ENCODE assay signal across 26 mouse cellular contexts in the genomic region with DNA sequence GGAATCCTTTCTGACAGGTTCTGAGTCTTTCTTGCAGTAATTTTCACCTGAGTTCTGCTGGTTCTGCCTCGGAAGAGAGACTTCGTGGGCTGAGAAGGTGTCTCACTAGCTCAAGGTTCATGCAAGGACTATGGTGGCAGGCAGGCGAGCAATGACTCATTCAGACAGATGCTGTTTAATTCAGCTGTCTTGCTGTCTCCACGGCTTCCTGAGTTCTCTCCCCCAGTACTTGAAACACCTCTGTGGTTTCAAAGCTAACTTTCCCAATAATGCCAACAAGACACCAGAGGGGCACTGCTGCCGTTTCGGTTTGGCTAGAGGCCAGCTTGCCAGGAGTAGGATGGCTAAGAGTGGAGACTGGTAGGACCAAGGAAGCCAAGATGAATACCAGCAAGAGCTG. TPM values are rescaled to one million over a fixed set of nuclear protein-coding genes. Genes with fewer than 3 reads are reported as not detected.
A peak's percentile ranks its signal among the peaks of the same experiment; 100 is the strongest.
DNase-seq lines count a peak whose midpoint lies in the region; ATAC-seq and TF ChIP-seq lines count a peak whose summit lies in the region.
"Had no signal": no experiment of that assay in that cellular context is flagged by ENCODE, and none has a peak within 500 bp of the region (broad histone marks: within the 10 kb centered on the region; RNA-seq: fewer than 3 reads in every experiment).

No protein-coding gene starts in this region.

- no peaks in the 10 kb centered on the region for H3K36me3 ChIP-seq in macrophage (ENCODE audit: inconsistent target)
- H3K36me3 ChIP-seq: hindbrain, embryonic 12.5 days; intestine, embryonic 15.5 days; limb, embryonic 13.5 days; lung, embryonic 15.5 days; neural tube, embryonic 12.5 days had no signal

- peak; percentile 45 to 56 for DNase-seq in left cerebral cortex, adult 9 months (ENCODE audit: low spot score in 2 of 2)
- DNase-seq in left cerebral cortex, postnatal 4 days: no peak
- DNase-seq in 3T3-L1 (ENCODE audit: low read depth, low spot score): peak; percentile 62
- peak; percentile 41 for DNase-seq in Patski (ENCODE audit: low read depth, low spot score)
- no peak for DNase-seq in gastrocnemius, adult 18-20 months (ENCODE audit: low spot score)
- DNase-seq in embryo, embryonic 10 days (ENCODE audit: low spot score): no peak
- DNase-seq: adrenal gland, postnatal 25 days; cerebellum, adult 11-12 months; cerebellum, adult 9-11 months; gastrocnemius, postnatal 10 days; heart, postnatal 36 days; kidney, adult 8-10 months; layer of hippocampus, postnatal 36 days; thymus, adult 2 months; thymus, postnatal 36 days had no signal

- in situ Hi-C loops in Patski (cut with MboI; ENCODE audit: low pct_unique_long_range_greater_than_20kb): loop anchor here (5.0 kb wide), 1 partner anchor 79 kb away; no protein-coding TSS in a partner anchor

- peak overlapping the region; percentile 31 for H3K27ac ChIP-seq in macrophage
- H3K27ac ChIP-seq: forebrain, embryonic 13.5 days; hindbrain, embryonic 12.5 days; hindbrain, postnatal 0 days; intestine, embryonic 15.5 days; kidney, postnatal 0 days; limb, embryonic 13.5 days; lung, embryonic 15.5 days; neural tube, embryonic 12.5 days; stomach, postnatal 0 days had no signal

- H3K4me3 ChIP-seq in macrophage (ENCODE audit: inconsistent target): no peak overlapping the region
- H3K4me3 ChIP-seq: forebrain, embryonic 13.5 days; hindbrain, embryonic 12.5 days; intestine, embryonic 15.5 days; limb, embryonic 13.5 days; lung, embryonic 15.5 days; neural tube, embryonic 12.5 days had no signal

- POLR2A ChIA-PET in Patski (lab: Charles Lee): no interaction called here

- CTCF ChIA-PET in Patski (lab: Charles Lee): interaction anchor here (1.4 kb wide), 1 partner anchor 9 kb away, joined by 3 read pairs; no protein-coding TSS in a partner anchor

- peaks cover 87% of the 10 kb centered on the region for H3K79me2 ChIP-seq in macrophage (ENCODE audit: inconsistent target)

- no peak for TF ChIP-seq CTCF in Patski (IDR thresholded peaks at IDR 0.05)

- 74% methylated on average over 6 of the region's 6 CpGs for WGBS in macrophage (ENCODE audit: missing documents)

- H3K27me3 ChIP-seq in Patski: no peaks in the 10 kb centered on the region
- H3K27me3 ChIP-seq: forebrain, embryonic 13.5 days; hindbrain, embryonic 12.5 days; intestine, embryonic 15.5 days; limb, embryonic 13.5 days; lung, embryonic 15.5 days; neural tube, embryonic 12.5 days had no signal

- intact Hi-C loops in left cerebral cortex, postnatal 4 days (cut with DNase I): no loop called here

- ATAC-seq in Patski: no peak
- ATAC-seq: forebrain, embryonic 13.5 days; hindbrain, postnatal 0 days; intestine, embryonic 15.5 days; midbrain, embryonic 16.5 days had no signal

RNA-seq across cellular contexts. Expression of gene Nav1, which starts 19.1 kb away (rescaled TPM):
- 100 to 1,000 TPM; 232 to 237 TPM for total RNA-seq in left cerebral cortex, postnatal 4 days (2021)
- polyA plus RNA-seq in Patski (2021) (22.1 TPM), macrophage (2018) (23.0 to 33.0 TPM (median 24.1 TPM) in 3 replicates)
- total RNA-seq in macrophage (2018; cell fraction: chromatin; rRNA removed): 100 to 1,000 TPM in 23 of 26 experiments, 10 to 100 TPM in 3; 59.0 to 292 (median 135) TPM
- total RNA-seq in macrophage (2018; cell fraction: cytosol; rRNA removed): 10 to 100 TPM; 16.1 to 57.6 (median 32.9) TPM
- total RNA-seq in macrophage (2018; cell fraction: nucleus; rRNA removed): 100 to 1,000 TPM in 6 of 26 experiments, 10 to 100 TPM in 20; 40.7 to 174 (median 60.5) TPM
- 10 to 100 TPM in 1 of 2 experiments, 1 to 10 TPM in 1; 8.4 to 11.4 TPM for total RNA-seq in gastrocnemius, adult 18-20 months (2021)

Comparison
In these comparisons a context has a peak if more than half of its experiments do, and no peak if none do; other contexts are left out.
1. DNase-seq: peak in left cerebral cortex, adult 9 months (2 of 2), 3T3-L1 (single experiment) and Patski (single experiment); none in left cerebral cortex, postnatal 4 days (single experiment), gastrocnemius, adult 18-20 months (single experiment) and embryo, embryonic 10 days (single experiment).
2. RNA of gene Nav1, which starts 19.1 kb away (total RNA-seq): 232 to 237 TPM in left cerebral cortex, postnatal 4 days; 8.4 to 11.4 TPM in gastrocnemius, adult 18-20 months; every median in the first group is over 10 times any median in the second.